Mouse (Mus musculus) heart, adult 2 months (tissue): ENCODE measurements around the gene Krtap4-13. TPM values are rescaled to one million over a fixed set of nuclear protein-coding genes. Genes with fewer than 3 reads are reported as not detected.
"Not testable (repeated sequence)": the region's sequence is repeated elsewhere in the genome, so short reads cannot be mapped to it uniquely, and the experiment has no call there.

Experiments
- DNase-seq, 2 experiments: peaks; one replicate each; pipeline ENCODE4 v3.0.0; 2021
- H3K27ac ChIP-seq: fragments of 200-600 bp; 2 replicates; pipeline ENCODE4 v1.8.1; 2022
- H3K27me3 ChIP-seq: fragments of 200-500 bp; 2 replicates; pipeline ENCODE4 v1.6.1; 2012; ENCODE audit warnings: mild to moderate bottlenecking, low read length, inconsistent platforms, mixed read lengths; ENCODE audit not compliant: control insufficient read depth, insufficient read depth
- H3K36me3 ChIP-seq: fragments of 200-500 bp; 2 replicates; pipeline ENCODE4 v1.6.1; 2012; ENCODE audit warnings: low read length, inconsistent platforms; ENCODE audit not compliant: control insufficient read depth, insufficient read depth
- H3K4me1 ChIP-seq: fragments of 200-500 bp; 2 replicates; pipeline ENCODE4 v1.6.1; 2011; ENCODE audit warnings: low read length; ENCODE audit not compliant: control insufficient read depth, insufficient read depth
- H3K4me3 ChIP-seq: fragments of 200-600 bp; 2 replicates; pipeline ENCODE4 v1.8.1; 2022
- H3K79me2 ChIP-seq: fragments of 200-500 bp; replicated peaks from 2 replicates; pipeline ENCODE4 v1.6.1; 2012; ENCODE audit warnings: mild to moderate bottlenecking, inconsistent platforms, low read length, moderate library complexity, mixed read lengths; ENCODE audit not compliant: control insufficient read depth, insufficient read depth
- H3K9ac ChIP-seq: fragments of 200-500 bp; 2 replicates; pipeline ENCODE4 v1.6.1; 2012; ENCODE audit warnings: low read depth, mild to moderate bottlenecking, control low read depth, inconsistent platforms, low read length, mixed read lengths
- CTCF ChIP-seq: fragments of 200-600 bp; IDR thresholded peaks from 2 replicates; pipeline ENCODE4 v1.8.1; 2022; ENCODE audit warnings: antibody characterized with exemption, mild to moderate bottlenecking, moderate library complexity
- EP300 ChIP-seq: fragments of 200-500 bp; IDR thresholded peaks from 2 replicates; pipeline ENCODE4 v1.6.1; 2011; ENCODE audit warnings: low read depth, low read length, control low read depth; ENCODE audit not compliant: insufficient read depth
- POLR2A ChIP-seq: fragments of 200-500 bp; IDR thresholded peaks from 2 replicates; pipeline ENCODE4 v1.6.1; 2011; ENCODE audit warnings: mild to moderate bottlenecking, low read depth, low read length, control low read depth; ENCODE audit not compliant: insufficient read depth
- WGBS: fragments of 180-500 bp; shearing (Covaris S2); methylation state at CpG from one replicate; pipeline ENCODE4 v1.1.7; 2018; 5-methylcytosine and 5-hydroxymethylcytosine counted together
- intact Hi-C: fragments of 180-260 bp; cut with DNase I; formaldehyde crosslinking; loops from one replicate; pipeline ENCODE4 v1.15.1; 2025
- polyA plus RNA-seq: library from polyadenylated mRNA; depleted of rRNA; stranded (reverse); fragments of >200 nt; gene quantifications from 2 replicates; pipeline ENCODE4 v1.2.3, GENCODE M21; 2012; rRNA removed
- total RNA-seq, 2 experiments: library from RNA; stranded (reverse); gene quantifications; 2 replicates each; pipeline ENCODE4 v1.2.3; 2021

Gene Krtap4-13
- total and polyA plus RNA-seq, 3 experiments, result not detected

DNA sequence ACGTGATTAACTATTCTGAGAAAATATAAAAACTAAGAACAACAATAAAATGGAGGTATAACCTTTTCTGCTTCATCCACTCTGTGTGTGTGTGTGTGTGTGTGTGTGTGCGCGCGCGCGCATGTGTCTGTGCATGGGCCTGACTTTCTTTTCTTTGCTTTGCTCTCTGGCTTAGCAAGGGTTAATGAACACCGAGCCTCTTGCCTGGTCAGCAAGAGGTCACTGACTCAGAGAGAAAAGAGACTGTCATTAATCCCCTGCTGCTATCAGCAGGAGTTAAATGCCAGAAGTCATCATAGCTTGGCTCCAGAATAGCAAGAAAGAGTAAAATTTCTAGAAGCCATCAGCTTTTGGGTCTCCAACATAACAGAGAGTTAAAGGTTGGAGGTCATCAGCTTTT is 31.3 kb downstream of the Krtap4-13 start:
- Histone ChIP-seq H3K27ac (no peak overlapping the region), H3K27me3 (no peaks in the 10 kb centered on the region), H3K4me3 (no peak overlapping the region), H3K4me1 (no peaks in the 10 kb centered on the region), H3K36me3 (no peaks in the 10 kb centered on the region), H3K9ac (no peak overlapping the region), H3K79me2 (no peaks in the 10 kb centered on the region)
- no peak for TF ChIP-seq POLR2A
- TF ChIP-seq EP300, result no peak
- no peak for TF ChIP-seq CTCF
- intact Hi-C loops, result no loop called here
- WGBS, result 70% methylated on average over 7 of the region's 7 CpGs
- no peak for DNase-seq

DNA sequence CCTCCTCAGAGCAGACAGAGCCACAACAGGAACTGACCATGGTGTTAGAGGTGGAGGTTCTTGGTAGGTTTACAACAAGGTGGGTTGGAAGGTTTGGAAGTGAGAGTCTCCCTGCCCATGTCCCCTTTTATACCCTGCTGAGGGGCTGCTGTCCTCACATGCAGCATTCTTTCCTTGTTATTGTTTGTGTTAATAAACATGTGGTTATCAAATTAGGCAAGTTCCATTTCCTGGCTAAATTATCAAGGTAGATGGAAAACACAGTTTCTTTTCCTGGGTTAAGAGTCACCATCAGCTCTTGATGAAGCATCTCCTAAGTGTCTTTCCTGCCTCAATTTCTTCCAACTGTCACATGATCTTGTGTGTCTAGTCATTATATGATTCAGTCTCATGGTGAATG is 36.9 kb downstream of the Krtap4-13 start, which contains the start of gene Gm11595:
TSS of gene Gm11595 (minus strand) at position 101 of the 400 bp plus-strand sequence.
- intact Hi-C loops, H3K79me2 ChIP-seq, H3K27ac ChIP-seq, H3K4me3 ChIP-seq, H3K9ac ChIP-seq, H3K27me3 ChIP-seq, DNase-seq, H3K36me3 ChIP-seq, H3K4me1 ChIP-seq: not testable (repeated sequence)

DNA sequence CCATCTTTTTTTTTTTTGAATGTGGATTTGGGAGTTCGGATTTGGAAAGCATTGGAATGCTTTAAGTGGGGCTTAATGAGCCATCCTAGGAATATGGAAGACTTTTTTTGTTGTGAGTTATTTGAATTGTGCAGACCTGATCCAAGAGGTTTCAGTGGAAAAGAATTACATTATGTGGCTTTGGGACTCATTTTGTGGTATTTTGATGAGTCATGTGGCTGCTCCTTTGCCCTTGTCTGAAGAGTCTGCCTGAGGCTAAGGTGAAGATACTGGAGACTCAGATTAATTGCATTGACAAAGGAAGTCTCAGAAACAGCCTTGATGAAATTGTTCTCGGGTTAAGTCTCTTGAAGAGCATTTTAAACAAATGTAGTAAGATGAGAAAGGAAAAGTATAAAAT is 41.3 kb downstream of the Krtap4-13 start:
- Histone ChIP-seq H3K4me1 (no peaks in the 10 kb centered on the region), H3K27me3 (no peaks in the 10 kb centered on the region; the same call in 1 of the 2 replicates), H3K9ac (no peak overlapping the region), H3K27ac (no peak overlapping the region), H3K79me2 (no peaks in the 10 kb centered on the region), H3K36me3 (no peaks in the 10 kb centered on the region), H3K4me3 (no peak overlapping the region)
- intact Hi-C loops, result no loop called here
- DNase-seq, result no peak
- 54% methylated on average over 2 of the region's 2 CpGs for WGBS
- no peak for TF ChIP-seq EP300
- no peak for TF ChIP-seq POLR2A
- TF ChIP-seq CTCF, result no peak

Other genes starting within 250 kb of the Krtap4-13 start
Only the 30 nearest of the 41 such genes appear.
- gene Krtap2-4, start 195.0 kb downstream of the Krtap4-13 start, total RNA-seq, result not detected
- not detected in 2 replicates for gene Krtap2-4, start 195.0 kb downstream of the Krtap4-13 start, polyA plus RNA-seq
- gene Gm11562, start 189.5 kb downstream of the Krtap4-13 start, total RNA-seq, result not detected
- gene Gm11562, start 189.5 kb downstream of the Krtap4-13 start, polyA plus RNA-seq, result not detected in 2 replicates
- gene Krtap4-1, start 181.7 kb downstream of the Krtap4-13 start, total RNA-seq, result not detected
- gene Krtap4-1, start 181.7 kb downstream of the Krtap4-13 start, polyA plus RNA-seq, result not detected in 2 replicates
- gene Krtap4-2, start 174.8 kb downstream of the Krtap4-13 start, total RNA-seq, result not detected
- not detected in 2 replicates for gene Krtap4-2, start 174.8 kb downstream of the Krtap4-13 start, polyA plus RNA-seq
- not detected for gene Krtap4-7, start 165.8 kb downstream of the Krtap4-13 start, total RNA-seq
- gene Krtap4-7, start 165.8 kb downstream of the Krtap4-13 start, polyA plus RNA-seq, result not detected in 2 replicates
- not detected for gene Gm11555, start 159.7 kb downstream of the Krtap4-13 start, total RNA-seq
- gene Gm11555, start 159.7 kb downstream of the Krtap4-13 start, polyA plus RNA-seq, result not detected in 2 replicates
- not detected for gene Gm11563, start 150.9 kb downstream of the Krtap4-13 start, total RNA-seq
- gene Gm11563, start 150.9 kb downstream of the Krtap4-13 start, polyA plus RNA-seq, result not detected in 2 replicates
- not detected for gene Krtap4-6, start 143.9 kb downstream of the Krtap4-13 start, total RNA-seq
- gene Krtap4-6, start 143.9 kb downstream of the Krtap4-13 start, polyA plus RNA-seq, result not detected in 2 replicates
- gene Gm14190, start 119.2 kb downstream of the Krtap4-13 start, total RNA-seq, result not detected
- gene Gm14190, start 119.2 kb downstream of the Krtap4-13 start, polyA plus RNA-seq, result not detected in 2 replicates
- gene Gm14180, start 75.6 kb downstream of the Krtap4-13 start, total RNA-seq, result not detected
- gene Gm14180, start 75.6 kb downstream of the Krtap4-13 start, polyA plus RNA-seq, result not detected in 2 replicates
- not detected for gene Gm11595, start 37.0 kb downstream of the Krtap4-13 start, total RNA-seq
- gene Gm11595, start 37.0 kb downstream of the Krtap4-13 start, polyA plus RNA-seq, result not detected in 2 replicates
- gene Krtap4-8, start 29.2 kb downstream of the Krtap4-13 start, total RNA-seq, result not detected
- gene Krtap4-8, start 29.2 kb downstream of the Krtap4-13 start, polyA plus RNA-seq, result not detected in 2 replicates
- not detected for gene Krtap4-9, start 24.7 kb downstream of the Krtap4-13 start, total RNA-seq
- gene Krtap4-9, start 24.7 kb downstream of the Krtap4-13 start, polyA plus RNA-seq, result not detected in 2 replicates
- gene Gm11596, start 16.4 kb downstream of the Krtap4-13 start, total RNA-seq, result not detected
- gene Gm11596, start 16.4 kb downstream of the Krtap4-13 start, polyA plus RNA-seq, result not detected in 2 replicates
- not detected for gene Gm11569, start 11.0 kb downstream of the Krtap4-13 start, total RNA-seq
- gene Gm11569, start 11.0 kb downstream of the Krtap4-13 start, polyA plus RNA-seq, result not detected in 2 replicates
- gene Gm11554, start 5.4 kb downstream of the Krtap4-13 start, total RNA-seq, result not detected
- gene Gm11554, start 5.4 kb downstream of the Krtap4-13 start, polyA plus RNA-seq, result not detected in 2 replicates
- gene Gm11564, start 5.8 kb upstream of the Krtap4-13 start, total RNA-seq, result not detected
- not detected in 2 replicates for gene Gm11564, start 5.8 kb upstream of the Krtap4-13 start, polyA plus RNA-seq
- gene 2300003K06Rik, start 28.2 kb upstream of the Krtap4-13 start, total RNA-seq, result not detected
- gene 2300003K06Rik, start 28.2 kb upstream of the Krtap4-13 start, polyA plus RNA-seq, result not detected in 2 replicates
- gene Krtap4-16, start 41.7 kb upstream of the Krtap4-13 start, total RNA-seq, result not detected
- not detected in 2 replicates for gene Krtap4-16, start 41.7 kb upstream of the Krtap4-13 start, polyA plus RNA-seq
- not detected for gene Gm11568, start 48.0 kb upstream of the Krtap4-13 start, total RNA-seq
- not detected in 2 replicates for gene Gm11568, start 48.0 kb upstream of the Krtap4-13 start, polyA plus RNA-seq
- gene Gm11559, start 54.6 kb upstream of the Krtap4-13 start, total RNA-seq, result not detected
- gene Gm11559, start 54.6 kb upstream of the Krtap4-13 start, polyA plus RNA-seq, result not detected in 2 replicates
- gene Krtap9-1, start 63.5 kb upstream of the Krtap4-13 start, total RNA-seq, result not detected
- not detected in 2 replicates for gene Krtap9-1, start 63.5 kb upstream of the Krtap4-13 start, polyA plus RNA-seq
- gene Gm11567, start 69.3 kb upstream of the Krtap4-13 start, total RNA-seq, result not detected
- not detected in 2 replicates for gene Gm11567, start 69.3 kb upstream of the Krtap4-13 start, polyA plus RNA-seq
- not detected for gene Krtap31-1, start 98.0 kb upstream of the Krtap4-13 start, total RNA-seq
- not detected in 2 replicates for gene Krtap31-1, start 98.0 kb upstream of the Krtap4-13 start, polyA plus RNA-seq
- not detected for gene Gm11565, start 104.9 kb upstream of the Krtap4-13 start, total RNA-seq
- gene Gm11565, start 104.9 kb upstream of the Krtap4-13 start, polyA plus RNA-seq, result not detected in 2 replicates
- not detected for gene Krtap31-2, start 126.4 kb upstream of the Krtap4-13 start, total RNA-seq
- gene Krtap31-2, start 126.4 kb upstream of the Krtap4-13 start, polyA plus RNA-seq, result not detected in 2 replicates
- not detected for gene Krtap9-5, start 138.6 kb upstream of the Krtap4-13 start, total RNA-seq
- gene Krtap9-5, start 138.6 kb upstream of the Krtap4-13 start, polyA plus RNA-seq, result not detected in 2 replicates
- not detected for gene Krtap29-1, start 169.2 kb upstream of the Krtap4-13 start, total RNA-seq
- gene Krtap29-1, start 169.2 kb upstream of the Krtap4-13 start, polyA plus RNA-seq, result not detected in 2 replicates
- not detected for gene Krtap16-1, start 176.7 kb upstream of the Krtap4-13 start, total RNA-seq
- gene Krtap16-1, start 176.7 kb upstream of the Krtap4-13 start, polyA plus RNA-seq, result not detected in 2 replicates
- not detected for gene Krtap17-1, start 184.1 kb upstream of the Krtap4-13 start, total RNA-seq
- not detected in 2 replicates for gene Krtap17-1, start 184.1 kb upstream of the Krtap4-13 start, polyA plus RNA-seq